Mouse (Mus musculus) kidney, postnatal 4 days (tissue): Measurements from ENCODE around the gene Tjp3.

Source experiments
- DNase-seq, 2 experiments: peaks; one replicate each; pipeline ENCODE4 v3.0.0; 2021; ENCODE audit warnings: mixed read lengths in 2 of 2

The Tjp3 gene

GRCm38 (mm10) chr10:81297246-81297645 lies 5.9 kb upstream of the Tjp3 start:
- DNase-seq, result no peak

GRCm38 (mm10) chr10:81295185-81295584 lies 3.8 kb upstream of the Tjp3 start:
- no peak for DNase-seq

DNA sequence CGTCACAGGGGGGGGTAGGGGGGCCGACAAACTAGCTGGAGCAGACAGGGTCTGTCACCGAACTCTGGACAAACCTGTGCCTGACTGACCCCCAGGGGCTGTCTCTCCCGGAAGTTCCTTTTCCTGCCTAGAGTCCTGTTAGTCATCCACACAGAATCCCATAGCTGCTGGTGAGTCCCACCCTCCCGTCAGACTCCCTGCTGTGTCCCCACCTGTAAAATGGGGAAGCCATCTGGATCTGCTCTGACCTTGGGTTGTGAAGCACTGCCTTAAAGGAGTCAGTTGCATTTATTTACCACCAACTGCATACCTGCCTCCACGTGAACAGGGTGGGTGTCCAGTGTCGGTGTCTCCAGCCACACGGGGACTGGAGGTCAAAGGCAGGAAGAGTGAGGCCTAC lies 3.1 kb upstream of the Tjp3 start:
- no peak for DNase-seq

- DNase-seq, result no peak
These were observed 2.1 kb upstream of the Tjp3 start for GRCm38 (mm10) chr10:81293334-81294030.

DNA sequence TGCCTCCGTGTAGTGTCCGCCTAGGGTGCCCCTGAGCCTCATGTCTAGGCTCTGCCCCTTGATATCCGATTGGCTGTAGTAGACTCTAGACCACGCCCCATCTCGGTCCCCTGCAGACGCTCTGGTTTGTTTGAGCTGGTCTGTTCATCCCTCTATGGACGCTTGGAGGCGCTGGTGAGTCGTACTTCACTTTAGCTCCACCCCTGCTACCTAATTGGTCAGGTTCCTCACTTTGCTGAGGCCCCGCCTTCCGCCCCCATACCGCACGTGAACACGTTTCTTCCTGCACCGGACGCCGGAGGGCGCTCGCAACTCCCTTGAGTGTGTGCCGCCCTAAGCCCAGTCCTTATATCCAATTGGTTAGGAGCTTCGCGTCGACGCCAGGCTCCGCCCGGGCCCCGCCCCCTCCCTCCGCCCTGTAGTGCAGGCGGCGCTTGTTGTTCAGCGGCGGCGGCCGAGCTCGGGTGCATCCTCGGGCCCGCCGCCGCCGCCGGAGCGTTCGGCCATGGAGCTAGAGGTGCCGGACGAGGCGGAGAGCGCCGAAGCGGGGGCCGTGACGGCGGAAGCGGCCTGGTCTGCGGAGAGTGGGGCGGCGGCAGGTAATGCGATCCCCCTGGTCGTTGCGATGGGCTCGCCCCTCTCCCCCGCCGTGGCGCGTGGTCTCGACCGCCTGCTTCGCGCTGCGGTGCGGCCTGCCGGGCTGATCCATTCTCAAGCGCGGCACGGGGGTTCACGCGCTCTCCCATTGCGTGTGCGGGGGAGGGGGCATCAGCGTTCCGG lies 1.4 kb upstream of the Tjp3 start, which contains the start of gene Pip5k1c:
Gene Pip5k1c (plus strand): TSS at position 410 of the 780 bp plus-strand sequence.
- DNase-seq, result peak; percentile 99 to 100

DNA sequence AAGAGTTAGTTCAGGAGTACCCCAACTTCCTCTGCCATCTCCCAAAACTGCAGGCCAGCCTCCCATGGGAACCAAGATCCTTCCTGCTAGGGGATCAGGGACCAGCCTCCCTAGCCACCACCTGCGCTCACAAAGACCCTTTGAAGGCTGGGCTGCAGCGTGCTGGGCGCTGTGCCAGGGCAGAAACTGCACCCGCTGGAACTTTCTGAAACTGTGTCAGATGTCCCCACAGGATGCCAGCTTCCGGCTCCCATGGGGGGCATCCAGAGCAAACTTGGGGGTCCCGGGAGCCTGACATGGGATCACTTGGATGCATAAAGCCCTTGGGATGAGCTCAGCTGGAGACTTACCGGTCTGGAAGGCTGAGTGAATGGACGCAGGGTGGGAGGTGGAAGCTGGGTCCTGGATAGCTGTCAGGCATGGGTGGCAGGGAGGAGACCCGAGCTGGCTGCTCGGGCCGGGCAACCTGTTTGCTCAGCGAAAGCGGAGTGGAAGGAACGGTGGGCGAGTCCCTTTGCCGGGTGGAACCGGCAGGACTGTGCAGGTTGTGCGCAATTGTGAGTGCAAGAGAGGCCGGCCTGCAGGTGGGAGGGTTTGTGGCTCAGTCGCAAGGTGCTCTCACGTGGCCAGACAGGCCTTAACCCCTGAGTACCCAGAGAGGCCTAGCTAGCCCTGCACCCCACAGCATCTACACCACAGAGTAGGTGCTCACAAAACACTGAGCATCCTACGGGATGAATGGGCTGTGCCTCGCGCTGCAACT lies 502 bp downstream of the Tjp3 start:
- DNase-seq, result peak in 1 of 2 experiments; percentile 66

- DNase-seq, result no peak
These were observed 1.6 kb downstream of the Tjp3 start for GRCm38 (mm10) chr10:81289811-81290210.

DNA sequence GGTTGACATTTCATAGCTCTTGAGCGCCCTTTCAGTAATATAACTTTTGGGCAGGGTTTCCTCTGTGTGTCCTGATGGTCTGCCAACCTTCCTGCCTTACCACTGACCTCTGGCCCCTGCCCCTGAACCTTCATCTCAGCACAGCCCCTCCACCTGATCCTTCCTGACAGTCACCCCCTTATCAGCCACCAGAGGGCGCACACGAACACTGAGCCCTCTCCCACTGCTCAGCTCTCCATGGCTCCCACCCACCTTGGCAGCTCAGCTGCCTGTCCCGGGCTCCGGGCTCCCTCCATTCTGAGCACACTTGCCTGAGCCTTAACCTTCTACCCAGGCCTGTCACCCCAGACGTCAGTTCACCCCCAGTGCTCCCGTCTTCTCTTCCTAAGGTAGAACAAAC lies 2.1 kb downstream of the Tjp3 start:
- peak; percentile 77 to 82 for DNase-seq

DNA sequence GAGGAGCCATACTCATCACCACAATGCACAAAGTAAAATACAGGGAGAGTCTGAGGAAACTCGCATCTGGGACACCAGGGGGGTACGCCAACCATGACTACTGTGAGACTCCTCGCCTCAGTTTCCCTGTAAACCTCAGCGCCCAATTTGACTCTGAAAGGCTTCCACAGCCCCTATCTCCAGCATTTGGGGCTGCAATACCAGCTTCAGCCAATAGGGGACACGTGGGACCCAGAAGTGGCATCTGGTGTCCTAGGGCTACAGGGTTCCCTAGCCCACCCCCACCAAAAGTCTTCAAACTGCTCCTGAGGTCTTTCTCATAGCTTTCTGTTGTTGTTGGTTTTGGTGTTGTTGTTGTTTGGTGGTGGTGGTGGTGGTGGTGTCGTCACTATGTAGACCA lies 2.8 kb downstream of the Tjp3 start:
- peak; percentile 78 to 81 for DNase-seq

- peak; percentile 82 to 84 for DNase-seq
These were observed 3.7 kb downstream of the Tjp3 start for GRCm38 (mm10) chr10:81287513-81288157.

DNA sequence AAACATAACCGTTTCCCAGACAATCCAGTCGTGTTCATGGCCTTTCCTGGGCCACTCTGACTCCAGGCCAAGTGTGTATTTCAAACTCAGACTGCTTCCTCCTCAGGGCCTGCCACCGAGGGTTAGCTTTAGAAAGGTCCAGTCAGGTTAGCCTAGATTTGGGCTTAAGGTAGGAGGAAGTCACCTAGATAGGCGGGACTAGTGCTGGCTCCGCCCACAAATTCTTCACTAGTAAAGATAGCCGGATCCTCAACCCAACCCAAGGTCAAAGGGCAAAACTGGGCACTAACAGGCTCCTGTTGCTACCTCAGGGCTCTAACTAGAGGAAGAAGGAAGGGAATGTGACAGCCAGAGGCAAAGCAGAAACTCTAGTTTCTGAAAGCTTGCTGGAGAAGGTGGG lies 4.8 kb downstream of the Tjp3 start:
- DNase-seq, result peak in 1 of 2 experiments; percentile 57

GRCm38 (mm10) chr10:81285694-81286450 lies 5.5 kb downstream of the Tjp3 start:
- peak; percentile 96 for DNase-seq

DNA sequence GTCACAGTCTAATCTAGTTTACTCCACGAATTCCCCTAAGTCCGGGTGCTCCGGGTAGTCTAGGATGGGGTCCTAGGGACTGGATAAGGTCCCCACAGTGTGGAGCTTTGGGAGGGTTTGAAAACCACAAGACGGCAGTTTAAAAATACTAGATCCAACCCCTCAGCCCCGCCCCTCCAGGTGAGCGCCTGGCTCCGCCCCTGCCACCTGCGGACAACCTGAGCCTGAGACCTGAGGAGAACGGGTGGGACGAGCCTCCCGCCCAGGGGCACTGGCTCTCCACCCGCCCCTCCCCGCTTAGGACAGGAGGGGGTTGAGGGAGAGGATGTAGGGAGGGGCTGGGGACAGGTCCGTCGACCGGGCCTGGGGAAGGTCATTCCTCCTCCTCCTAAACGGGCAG lies 6.7 kb downstream of the Tjp3 start:
- DNase-seq, result peak; percentile 72 to 80

DNA sequence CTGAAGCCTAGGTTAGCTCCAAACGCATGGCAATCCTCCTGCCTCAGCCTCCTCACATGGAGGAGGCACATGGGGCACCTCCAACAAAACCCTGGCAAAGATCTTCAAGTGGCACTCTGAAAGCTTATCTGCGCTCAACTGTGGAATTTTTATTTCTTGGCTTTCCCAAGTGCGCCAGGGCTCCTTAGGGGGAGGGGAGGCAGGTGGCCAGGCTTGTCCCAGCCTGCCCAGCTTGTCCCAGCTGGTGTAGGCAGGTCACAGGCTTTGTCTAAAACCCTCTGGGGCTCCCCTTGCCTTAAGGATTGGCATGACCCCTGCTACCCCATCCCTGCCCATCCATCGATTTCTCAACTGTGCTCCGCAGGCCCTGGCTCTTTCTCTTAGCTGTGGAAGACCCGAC lies 7.2 kb downstream of the Tjp3 start:
- DNase-seq, result no peak

DNA sequence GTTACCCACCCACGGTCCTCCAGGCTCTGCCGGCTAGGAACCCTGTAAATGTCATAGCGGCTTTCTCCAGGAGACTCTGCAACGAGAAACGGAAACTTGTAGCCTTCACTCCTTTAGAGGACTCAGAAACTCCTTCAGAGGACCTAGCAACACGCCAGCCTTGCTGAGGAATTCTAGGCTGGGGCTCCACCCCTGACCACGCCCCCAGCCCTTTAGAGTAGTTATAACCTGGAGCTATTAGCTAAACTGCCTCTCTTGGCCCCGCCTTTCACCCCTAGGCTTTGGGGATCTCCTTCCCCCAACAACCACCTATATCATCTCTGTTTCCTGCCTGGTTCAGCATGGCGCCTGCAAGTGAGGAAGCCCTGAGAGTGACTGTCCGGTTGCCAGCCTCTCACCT lies 11.9 kb downstream of the Tjp3 start:
- peak; percentile 53 to 66 for DNase-seq

GRCm38 (mm10) chr10:81277676-81278075 lies 13.7 kb downstream of the Tjp3 start:
- DNase-seq, result no peak

DNA sequence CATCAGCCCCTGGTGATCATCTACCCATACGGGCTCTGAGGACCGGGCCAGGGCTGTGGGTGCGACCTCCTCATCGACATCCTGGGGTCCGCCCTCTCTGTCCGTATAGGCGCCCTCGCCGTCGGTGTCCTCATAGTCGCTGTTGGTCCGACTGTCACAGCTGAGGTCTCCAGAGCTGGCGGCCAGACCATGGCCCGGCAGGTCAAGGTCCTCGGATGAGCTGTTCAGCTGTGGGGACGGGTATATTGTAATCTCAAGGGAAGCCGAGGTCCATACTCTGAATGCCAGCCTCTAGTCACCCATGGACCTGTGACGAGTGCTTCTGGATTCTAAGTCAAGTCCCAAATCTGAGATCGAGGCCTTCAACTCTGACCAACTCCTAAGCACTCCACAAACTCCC lies 17.5 kb downstream of the Tjp3 start:
- no peak for DNase-seq

DNA sequence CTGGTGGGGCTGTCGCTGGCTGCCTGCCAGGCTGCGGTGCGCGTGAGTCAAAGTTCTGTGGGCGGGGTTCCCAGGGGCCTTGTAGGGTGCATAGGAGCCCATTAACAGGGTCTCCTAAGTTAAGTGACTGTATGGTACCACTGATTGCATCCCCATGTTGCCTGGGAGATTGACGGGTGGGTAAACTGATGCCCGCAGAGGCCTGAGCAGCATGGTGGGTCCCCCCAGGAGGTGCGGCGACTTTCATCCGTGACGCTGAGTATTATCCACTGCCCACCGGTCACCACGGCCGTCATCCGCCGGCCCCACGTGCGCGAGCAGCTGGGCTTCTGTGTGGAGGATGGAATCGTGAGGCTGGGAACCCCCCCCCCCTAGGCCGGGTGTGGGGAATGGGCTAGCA lies 19.0 kb downstream of the Tjp3 start:
- DNase-seq, result no peak

DNA sequence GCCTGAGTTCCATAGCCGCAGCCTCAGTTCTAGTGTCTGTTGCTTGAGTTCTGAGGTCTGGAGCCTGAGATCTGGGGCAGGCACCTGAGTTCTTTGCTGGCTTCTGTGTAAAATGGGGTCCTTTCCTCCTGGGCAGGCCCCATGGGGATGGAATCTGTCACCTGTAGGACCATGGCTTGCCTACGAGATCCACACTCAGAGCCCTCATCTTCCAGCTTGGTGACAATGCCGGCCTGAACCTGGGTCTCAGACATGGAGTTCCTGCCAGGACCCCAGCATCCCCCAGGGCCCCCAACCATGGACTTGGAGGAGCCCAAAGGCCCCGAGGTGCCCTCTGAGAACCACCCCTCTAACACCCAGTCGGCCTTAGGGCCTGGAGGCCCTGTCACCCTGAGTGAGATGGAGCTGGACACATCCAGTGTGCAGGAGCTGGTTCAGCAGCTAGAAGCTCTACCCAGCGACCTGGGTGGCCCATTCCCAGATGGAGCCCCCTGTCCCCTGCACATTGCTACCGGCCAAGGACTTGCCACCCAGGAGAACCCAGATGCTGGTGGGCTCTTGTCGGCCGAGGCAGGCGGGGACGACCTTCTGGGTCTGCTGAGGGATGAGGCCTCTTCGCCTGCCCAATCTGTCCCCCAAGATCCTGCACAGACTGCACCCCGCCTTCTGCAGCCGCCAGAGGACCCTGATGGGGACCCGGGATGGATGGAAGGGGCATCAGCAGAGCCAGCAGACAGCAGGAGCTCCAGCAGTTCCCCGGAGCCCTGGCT lies 22.6 kb downstream of the Tjp3 start:
- DNase-seq, result no peak

- peak; percentile 84 to 89 for DNase-seq
These were observed 23.3 kb downstream of the Tjp3 start for GRCm38 (mm10) chr10:81268056-81268455.
